Mouse (Mus musculus): Measurements from ENCODE around the gene Hist1h1d.
"Not testable (repeated sequence)": the region's sequence is repeated elsewhere in the genome, so short reads cannot be mapped to it uniquely, and the experiment has no call there.

The Hist1h1d gene

DNA sequence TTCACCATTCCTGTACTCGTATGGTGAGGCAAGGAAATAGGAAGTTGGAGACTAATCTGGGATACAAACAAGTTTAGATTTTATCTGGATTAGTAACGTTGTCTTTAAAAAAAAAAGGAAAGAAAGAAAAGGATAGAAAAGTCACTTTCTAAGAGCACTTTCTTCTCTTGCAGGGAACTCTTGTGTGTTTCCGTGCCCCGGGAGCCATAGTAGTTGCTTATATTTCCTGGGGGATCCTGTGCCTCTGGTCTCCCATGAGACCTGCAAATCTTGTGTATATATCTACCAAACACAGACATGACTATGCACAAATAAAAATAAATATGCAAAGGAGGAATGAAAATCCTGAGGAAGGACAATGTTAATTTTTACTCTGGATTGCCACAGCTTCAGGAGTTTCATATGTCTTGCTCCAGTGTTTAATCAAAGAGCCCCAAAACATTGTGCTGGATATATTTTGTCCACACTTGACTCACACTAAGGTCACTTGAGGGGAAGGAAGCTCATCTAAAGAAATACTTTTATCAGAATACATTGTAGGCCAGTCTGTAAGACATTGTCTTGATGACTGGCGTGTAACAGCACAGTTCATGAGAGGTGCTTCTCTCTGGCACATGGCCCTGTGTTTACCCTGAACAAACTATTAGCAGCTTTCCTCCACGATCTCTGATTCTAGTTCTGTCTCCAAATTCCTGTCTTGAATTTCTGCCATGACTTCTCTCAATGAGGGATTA, 24.0 kb downstream of the Hist1h1d start:
- in situ Hi-C loops (cut with MboI; ENCODE audit: low pct_unique_long_range_greater_than_20kb in 1 of 2, low sequenced_read_pairs in 2 of 2, unreplicated experiment in 1 of 2) = loop anchor here in 1 of 2 experiments (10.0 kb wide), 1 partner anchor 168 kb away; the partner anchor contains the start of genes Hist1h2bb and Hist1h3c

GRCm38 (mm10) chr13:23577835-23578234, 24.8 kb downstream of the Hist1h1d start:
- in situ Hi-C loops (cut with MboI; ENCODE audit: low pct_unique_long_range_greater_than_20kb in 1 of 2, low sequenced_read_pairs in 2 of 2, unreplicated experiment in 1 of 2) = loop anchor here in 1 of 2 experiments (10.0 kb wide), 1 partner anchor 167 kb away; the partner anchor contains the start of genes Hist1h2bb and Hist1h3c

GRCm38 (mm10) chr13:23581408-23582218, 28.6 kb downstream of the Hist1h1d start, which contains the start of gene Hist1h4d:
Hist1h4d (plus strand) TSS chr13:23581598.
- in situ Hi-C loops (cut with MboI; ENCODE audit: low pct_unique_long_range_greater_than_20kb in 1 of 2, low sequenced_read_pairs in 2 of 2, unreplicated experiment in 1 of 2) = no loop called here

DNA sequence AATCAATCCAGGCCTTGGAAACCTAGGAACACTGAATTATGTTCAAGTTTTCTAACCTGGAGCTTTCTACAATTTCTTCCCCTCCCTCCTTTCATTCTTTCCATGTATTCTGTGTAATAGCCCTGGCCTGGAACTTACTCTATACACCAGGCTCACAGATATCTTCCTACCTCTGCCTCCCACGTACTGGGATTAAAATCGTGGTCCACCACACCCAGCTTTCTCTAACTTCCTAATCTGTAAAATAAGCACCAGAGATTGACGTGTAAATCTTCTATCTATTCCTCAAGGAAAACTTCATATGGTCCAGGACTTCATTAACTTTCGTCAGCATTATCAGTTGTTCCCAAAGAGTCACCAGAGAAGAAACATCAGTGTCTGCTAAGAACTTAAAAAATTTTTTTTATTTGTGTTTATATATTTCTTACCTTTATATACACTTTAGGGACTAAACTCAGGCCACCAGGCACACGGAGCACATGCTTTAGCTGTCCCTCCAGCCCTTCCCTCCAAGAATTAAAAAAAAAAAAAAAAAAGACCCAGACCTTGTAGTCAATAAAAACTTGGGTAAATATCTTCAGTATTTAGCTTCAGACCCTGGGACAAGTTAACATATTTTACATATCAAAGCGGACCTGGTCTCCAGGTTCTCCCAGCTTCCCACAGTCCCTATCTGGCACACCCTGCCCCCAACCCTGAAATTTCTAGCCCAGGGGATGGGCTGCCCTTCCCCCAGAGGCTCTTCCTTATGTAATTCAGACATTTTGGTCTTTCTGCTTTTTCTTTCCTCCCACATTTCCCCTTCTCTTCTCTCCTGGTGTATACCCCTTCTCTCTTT, 29.4 kb downstream of the Hist1h1d start:
- in situ Hi-C loops (cut with MboI; ENCODE audit: low pct_unique_long_range_greater_than_20kb in 1 of 2, low sequenced_read_pairs in 2 of 2, unreplicated experiment in 1 of 2) = no loop called here

DNA sequence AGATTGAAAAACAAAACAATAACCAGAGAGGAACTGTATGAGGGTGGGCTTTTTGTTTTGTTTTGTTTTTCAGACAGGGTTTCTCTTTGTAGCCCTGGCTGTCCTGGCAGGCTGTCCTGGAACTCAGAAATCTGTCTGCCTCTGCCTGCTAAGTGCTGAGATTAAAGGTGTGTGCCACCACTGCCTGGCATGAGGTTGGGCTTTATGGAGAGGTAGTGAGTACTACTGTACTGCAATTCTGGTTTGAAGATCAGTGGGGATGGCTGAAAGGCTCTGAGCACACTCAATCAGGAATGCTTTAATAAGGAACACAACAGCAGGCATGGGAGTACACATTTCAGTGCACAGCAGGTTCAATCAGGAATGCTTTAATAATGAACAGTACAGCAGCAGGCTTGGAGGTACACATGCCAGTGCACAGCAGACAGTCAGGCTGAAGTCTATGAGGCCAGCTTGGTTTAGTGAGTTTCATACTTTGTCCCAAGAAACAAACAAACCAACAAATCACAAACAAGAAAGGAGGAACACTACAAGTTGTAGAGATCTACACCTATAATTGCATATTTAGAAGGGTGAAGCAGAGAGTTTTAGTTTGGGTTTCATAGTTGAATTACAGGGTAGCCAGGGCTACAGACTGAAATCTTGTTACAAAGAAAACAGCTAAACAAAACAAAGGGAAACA, 30.5 kb downstream of the Hist1h1d start:
- in situ Hi-C loops (cut with MboI; ENCODE audit: low pct_unique_long_range_greater_than_20kb in 1 of 2, low sequenced_read_pairs in 2 of 2, unreplicated experiment in 1 of 2) = no loop called here

DNA sequence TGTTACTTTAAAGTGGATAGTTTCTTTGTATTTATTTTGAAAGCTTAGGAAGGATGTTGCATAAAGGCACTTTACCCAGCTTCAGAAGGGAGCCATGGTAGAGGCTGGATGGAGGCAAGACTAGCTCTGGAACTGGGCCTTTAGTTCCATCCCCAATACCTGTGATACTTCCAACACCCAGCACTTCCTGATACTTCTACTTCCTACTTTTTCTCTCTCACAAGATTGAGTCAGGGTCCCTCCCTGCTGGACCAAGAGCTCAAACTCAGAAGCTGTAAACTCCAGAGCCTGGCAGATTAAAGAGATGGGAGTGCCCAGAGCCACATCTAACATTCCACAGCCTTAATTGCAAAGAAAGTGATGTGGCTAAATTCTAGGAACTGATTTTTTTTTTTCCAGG, 31.3 kb downstream of the Hist1h1d start:
- in situ Hi-C loops (cut with MboI; ENCODE audit: low pct_unique_long_range_greater_than_20kb in 1 of 2, low sequenced_read_pairs in 2 of 2, unreplicated experiment in 1 of 2) = no loop called here

DNA sequence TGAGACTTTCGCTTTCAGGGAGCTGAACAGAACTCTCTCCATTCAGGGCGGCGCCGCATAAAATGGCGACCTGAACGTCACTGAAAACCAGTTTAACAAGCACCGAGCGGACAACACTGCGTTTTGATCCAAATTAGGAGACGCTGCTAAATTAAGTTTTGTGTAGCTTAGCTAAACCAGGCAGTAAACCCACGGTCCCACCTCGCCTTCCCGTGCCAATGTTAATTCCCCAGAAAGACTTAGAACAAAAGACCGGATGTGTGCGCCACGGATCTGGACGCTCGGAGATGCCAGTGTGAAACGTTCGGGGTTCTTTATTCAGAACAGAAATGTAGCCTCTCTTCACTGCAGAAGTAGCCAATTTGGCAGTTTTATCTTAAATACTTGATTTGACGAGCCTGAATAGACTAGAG, 32.0 kb downstream of the Hist1h1d start:
- in situ Hi-C loops (cut with MboI; ENCODE audit: low pct_unique_long_range_greater_than_20kb in 1 of 2, low sequenced_read_pairs in 2 of 2, unreplicated experiment in 1 of 2) = no loop called here

- in situ Hi-C loops (cut with MboI; ENCODE audit: low pct_unique_long_range_greater_than_20kb in 1 of 2, low sequenced_read_pairs in 2 of 2, unreplicated experiment in 1 of 2) = not testable (repeated sequence)
Measured at GRCm38 (mm10) chr13:23585442-23586098, 32.5 kb downstream of the Hist1h1d start.

GRCm38 (mm10) chr13:23586099-23586939, 33.3 kb downstream of the Hist1h1d start:
- in situ Hi-C loops (cut with MboI; ENCODE audit: low pct_unique_long_range_greater_than_20kb in 1 of 2, low sequenced_read_pairs in 2 of 2, unreplicated experiment in 1 of 2) = no loop called here

GRCm38 (mm10) chr13:23586940-23587225, 33.8 kb downstream of the Hist1h1d start:
- in situ Hi-C loops (cut with MboI; ENCODE audit: low pct_unique_long_range_greater_than_20kb in 1 of 2, low sequenced_read_pairs in 2 of 2, unreplicated experiment in 1 of 2) = no loop called here

DNA sequence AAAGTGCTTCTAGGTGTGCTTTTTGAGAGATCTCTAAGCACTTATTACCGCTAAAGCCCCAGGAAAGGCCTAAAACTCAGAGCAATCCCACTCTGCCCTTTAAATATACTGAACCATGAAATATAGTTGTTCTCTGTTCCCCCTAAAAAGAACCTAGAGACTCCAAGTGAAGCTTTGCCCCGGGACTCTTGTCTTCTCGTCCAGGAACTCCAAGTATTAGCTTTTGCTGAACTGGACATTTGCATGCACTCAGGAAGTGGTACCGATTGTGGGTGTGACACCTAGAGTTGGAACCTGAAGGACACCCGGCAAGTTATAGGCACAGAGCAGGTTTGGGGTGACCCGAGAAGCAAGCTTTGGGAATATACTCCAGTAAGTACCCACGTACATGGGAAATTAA, 38.1 kb downstream of the Hist1h1d start:
- in situ Hi-C loops (cut with MboI; ENCODE audit: low pct_unique_long_range_greater_than_20kb in 1 of 2, low sequenced_read_pairs in 2 of 2, unreplicated experiment in 1 of 2) = loop anchor here in 1 of 2 experiments (10.0 kb wide), 1 partner anchor 166 kb away; the partner anchor contains the start of gene Abt1

DNA sequence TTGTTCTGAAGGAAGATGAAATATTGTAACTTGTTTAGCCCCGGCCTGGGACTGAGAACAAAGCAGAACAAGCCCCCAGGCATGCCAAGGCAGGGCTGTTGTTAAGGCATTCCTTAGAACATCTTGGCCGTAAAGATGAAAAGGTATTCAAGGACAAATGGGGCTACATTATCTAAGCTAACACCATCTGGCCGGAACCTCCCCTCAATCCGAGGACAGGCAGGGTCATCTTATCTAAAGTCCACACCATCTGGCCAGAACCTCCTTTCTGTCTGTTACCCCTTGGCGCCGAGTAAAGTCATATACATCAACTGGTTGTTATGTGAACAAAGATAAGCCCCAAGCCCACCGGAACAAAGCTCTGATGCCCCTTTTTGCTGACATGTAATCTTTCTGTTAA, 38.8 kb downstream of the Hist1h1d start:
- in situ Hi-C loops (cut with MboI; ENCODE audit: low pct_unique_long_range_greater_than_20kb in 1 of 2, low sequenced_read_pairs in 2 of 2, unreplicated experiment in 1 of 2) = loop anchor here in 1 of 2 experiments (10.0 kb wide), 1 partner anchor 167 kb away; the partner anchor contains the start of gene Abt1

DNA sequence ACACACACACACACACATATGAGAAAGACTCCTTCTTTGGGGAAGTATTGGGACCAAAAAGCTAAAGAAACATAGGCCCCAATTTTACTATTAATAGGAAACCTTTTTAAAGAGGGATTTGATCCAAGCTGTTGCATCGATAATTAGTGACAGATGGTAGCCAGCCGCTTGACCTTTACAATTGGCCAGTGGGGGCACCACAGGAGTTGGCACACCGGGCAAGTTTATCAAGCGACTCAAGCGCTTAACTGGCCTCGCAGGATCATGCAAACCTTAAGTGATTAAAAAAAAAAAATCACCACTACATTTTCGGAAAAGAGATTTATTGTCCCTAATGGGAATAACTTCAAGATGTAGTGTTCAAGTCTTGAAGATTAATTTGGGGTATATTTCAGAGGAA, 39.6 kb downstream of the Hist1h1d start:
- in situ Hi-C loops (cut with MboI; ENCODE audit: low pct_unique_long_range_greater_than_20kb in 1 of 2, low sequenced_read_pairs in 2 of 2, unreplicated experiment in 1 of 2) = loop anchor here in 1 of 2 experiments (10.0 kb wide), 1 partner anchor 168 kb away; the partner anchor contains the start of gene Abt1

DNA sequence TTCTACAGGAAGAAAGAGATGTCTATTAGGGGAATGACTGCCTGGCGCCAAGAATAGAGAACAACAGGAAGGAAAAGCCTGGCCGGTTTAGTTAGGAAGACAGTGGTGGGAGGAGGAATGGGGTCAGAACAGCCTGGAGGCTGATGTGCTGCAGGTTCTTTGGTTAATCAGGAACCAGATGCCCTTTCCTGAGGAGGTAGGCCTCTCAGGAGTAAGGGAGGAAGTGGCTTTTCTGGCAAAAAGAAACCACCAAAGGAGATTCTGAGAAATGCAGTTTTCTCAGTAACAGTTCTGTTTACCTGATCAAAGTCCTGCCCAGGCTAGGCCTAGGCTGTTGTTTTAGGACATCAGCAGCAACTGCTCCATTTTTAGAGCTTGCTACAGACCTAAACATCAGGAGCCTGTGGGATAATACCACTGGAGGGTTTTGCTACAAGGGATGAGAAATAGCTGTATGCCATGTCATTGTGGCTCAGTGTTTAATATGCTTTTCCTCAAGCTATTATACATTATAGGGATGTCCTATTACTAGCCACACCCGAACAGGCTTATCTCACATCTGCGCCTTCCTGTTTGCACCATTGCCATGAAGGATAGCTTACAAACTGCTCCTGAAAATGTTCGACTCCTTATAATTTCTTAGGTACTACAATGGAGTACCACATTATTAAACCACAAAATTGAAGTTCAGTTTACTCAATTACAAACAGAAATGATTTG, 40.1 kb downstream of the Hist1h1d start:
- in situ Hi-C loops (cut with MboI; ENCODE audit: low pct_unique_long_range_greater_than_20kb in 1 of 2, low sequenced_read_pairs in 2 of 2, unreplicated experiment in 1 of 2) = loop anchor here in 1 of 2 experiments (10.0 kb wide), 1 partner anchor 168 kb away; the partner anchor contains the start of gene Abt1

DNA sequence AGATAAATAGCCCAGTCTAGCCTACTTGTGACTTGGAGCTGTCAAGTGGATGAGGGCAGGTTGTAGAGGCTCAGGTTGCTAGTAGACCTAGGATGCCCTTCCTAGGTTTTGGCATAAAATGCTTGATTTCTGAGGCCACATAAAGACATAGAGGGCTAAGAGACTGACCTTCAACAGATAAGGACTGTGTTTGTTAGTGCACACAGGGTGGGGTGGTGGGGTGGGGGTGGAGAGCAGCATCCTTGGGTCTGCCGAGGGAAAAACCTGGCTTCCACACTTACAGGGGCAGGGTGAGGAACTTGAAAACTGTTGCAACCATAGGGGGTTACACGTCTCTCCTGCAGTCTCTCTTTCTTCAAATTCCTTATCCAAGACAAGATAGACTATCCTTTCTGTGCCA, 42.1 kb downstream of the Hist1h1d start:
- in situ Hi-C loops (cut with MboI; ENCODE audit: low pct_unique_long_range_greater_than_20kb in 1 of 2, low sequenced_read_pairs in 2 of 2, unreplicated experiment in 1 of 2) = loop anchor here (5.0 to 10.0 kb wide), 2 partner anchors 163 to 170 kb away; partner anchors contain the start of gene Abt1 (in 1 of the 2)
